Mouse (Mus musculus) cerebral cortex, adult 2 months (tissue): ENCODE results near the gene Snx21.

Experiments used
- WGBS: fragments of 180-500 bp; shearing (Covaris S2); methylation state at CpG from one replicate; pipeline ENCODE4 v1.1.7; 2018; 5-methylcytosine and 5-hydroxymethylcytosine counted together

The Snx21 gene

GRCm38 (mm10) chr2:164793772-164794171, 8.1 kb downstream of the Snx21 start:
- 90% methylated on average over 2 of the region's 2 CpGs for WGBS

DNA sequence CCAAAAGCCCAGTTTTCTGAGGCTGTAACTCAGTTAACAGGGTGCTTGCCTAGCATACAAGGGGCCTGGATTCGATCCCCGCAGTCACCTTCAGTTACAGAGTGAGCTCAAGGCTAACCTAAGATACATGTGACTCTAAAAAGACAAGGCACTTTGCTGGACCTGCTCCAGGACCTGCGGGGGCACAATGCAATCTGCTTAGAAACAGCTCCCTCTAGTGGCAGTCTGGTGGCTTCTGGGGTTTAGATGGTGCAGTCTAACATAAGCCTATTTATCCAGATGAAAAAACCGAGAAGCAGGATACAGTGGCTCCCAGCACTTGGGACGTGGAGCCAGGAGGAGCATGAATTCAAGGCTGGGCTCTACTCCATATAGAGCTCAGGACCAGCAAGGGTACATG, 8.7 kb downstream of the Snx21 start:
- WGBS: 17% methylated on average over 5 of the region's 5 CpGs

GRCm38 (mm10) chr2:164795868-164796267, 10.2 kb downstream of the Snx21 start:
- 74% methylated on average over 4 of the region's 4 CpGs for WGBS

DNA sequence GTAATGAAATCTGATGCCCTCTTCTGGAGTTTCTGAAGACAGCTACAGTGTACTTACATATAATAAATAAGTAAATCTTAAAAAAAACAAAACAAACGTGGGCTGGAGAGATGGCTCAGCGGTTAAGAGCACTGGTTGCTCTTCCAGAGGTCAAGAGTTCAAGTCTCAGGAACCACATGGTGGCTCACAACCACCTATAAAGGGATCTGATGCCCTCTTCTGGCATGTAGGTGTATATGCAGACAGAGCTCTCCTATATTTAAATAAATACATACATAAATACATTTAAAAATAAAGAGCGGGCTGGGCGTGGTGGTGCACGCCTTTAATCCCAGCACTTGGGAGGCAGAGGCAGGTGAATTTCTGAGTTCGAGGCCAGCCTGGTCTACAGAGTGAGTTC, 12.9 kb downstream of the Snx21 start:
- 66% methylated on average over 6 of the region's 6 CpGs for WGBS

DNA sequence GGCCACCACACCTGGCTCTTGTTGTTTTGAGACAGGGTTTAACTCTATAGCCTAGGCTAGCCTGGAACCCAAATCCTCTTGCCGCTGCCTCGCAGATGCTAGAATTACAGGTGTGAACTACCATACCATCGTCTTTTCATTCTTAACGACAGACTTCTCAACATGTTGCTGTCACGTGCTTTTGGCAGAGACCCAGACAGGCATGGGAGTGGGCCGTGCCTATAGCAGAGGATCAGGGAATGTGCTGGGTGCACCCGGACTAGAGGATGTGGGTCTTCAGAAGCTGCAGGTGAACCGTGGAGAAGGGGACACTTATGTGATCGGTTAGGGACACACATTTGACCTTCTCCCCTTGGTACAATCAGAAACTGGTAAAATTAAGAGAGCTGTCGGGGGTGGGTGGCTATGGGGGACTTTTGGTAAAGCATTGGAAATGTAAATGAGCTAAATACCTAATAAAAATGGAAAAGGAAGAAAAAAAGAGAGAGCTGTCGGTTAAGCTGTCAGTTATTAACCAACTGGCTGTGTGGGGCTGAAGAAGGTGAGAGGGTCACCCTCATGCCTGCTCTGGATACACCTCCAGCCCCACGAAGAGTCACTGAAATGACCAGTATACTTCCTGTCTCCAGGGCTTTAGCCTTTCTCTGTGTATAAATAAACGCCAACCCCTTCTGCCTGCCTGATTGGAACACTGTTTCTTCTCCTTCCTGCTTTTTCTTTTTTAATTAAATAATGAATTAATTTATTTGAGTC, 14.8 kb downstream of the Snx21 start:
- WGBS: 79% methylated on average over 13 of the region's 13 CpGs

DNA sequence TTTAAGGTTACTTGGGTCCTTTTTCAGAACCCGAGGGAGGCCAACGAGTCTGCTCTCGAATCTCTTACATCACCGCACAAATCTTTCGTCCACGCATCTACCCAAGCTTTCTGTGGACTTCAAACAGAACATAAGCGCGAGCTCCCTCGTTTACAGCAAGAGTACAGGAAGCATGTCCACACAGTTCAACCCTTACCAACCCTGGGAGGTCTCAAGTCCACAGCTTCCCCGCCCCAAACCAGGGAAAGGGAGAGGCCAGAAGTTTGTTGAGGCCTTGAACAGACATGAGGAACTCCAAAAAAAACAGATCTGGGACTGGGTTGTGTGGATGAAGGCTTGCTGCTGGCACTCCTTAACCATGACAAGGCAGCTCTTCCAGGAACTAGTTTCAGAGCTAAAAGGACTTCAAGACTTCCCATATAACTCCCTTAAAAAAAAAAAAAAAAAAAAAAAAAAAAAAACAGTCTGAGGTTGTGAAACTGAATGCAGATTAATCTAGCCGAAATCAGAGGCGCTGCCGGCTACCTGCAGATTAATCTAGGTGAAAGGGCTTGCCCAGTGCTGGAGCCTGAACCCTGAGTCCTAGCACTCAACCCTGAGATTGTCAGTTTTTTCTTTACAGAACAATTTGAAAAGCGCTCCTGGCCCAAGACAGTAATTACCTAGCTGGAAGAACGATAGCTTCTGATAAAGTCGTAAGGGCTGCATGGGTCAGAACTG, 17.7 kb downstream of the Snx21 start:
- 87% methylated on average over 16 of the region's 16 CpGs for WGBS

DNA sequence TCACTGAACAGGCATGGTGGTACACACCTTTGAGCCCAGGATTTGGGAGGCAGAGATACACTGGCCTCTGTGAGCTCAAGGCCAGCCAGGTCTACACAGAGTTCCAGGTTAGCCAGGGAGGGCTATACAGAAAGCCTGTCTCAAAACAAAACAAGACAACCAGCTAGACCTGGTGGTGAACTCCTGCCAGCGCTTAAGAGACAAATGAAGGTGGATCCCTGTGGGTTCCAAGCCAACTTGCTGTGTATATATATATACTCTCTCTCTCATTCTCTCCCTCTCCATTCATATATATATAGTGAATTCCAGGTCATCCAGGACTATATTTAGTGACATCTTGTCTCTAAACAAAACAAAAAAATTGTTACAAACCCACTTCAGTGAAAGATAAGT, 18.3 kb downstream of the Snx21 start:
- 53% methylated on average over 1 of the region's 1 CpGs for WGBS

- under 1% methylated on average over 47 of the region's 47 CpGs for WGBS
Measured at GRCm38 (mm10) chr2:164804533-164805331, 19.1 kb downstream of the Snx21 start, which contains the start of the genes Acot8 and Zswim3. Gene Acot8, minus strand, starts transcription at chr2:164804882. Gene Zswim3, plus strand, starts transcription at chr2:164805098.

DNA sequence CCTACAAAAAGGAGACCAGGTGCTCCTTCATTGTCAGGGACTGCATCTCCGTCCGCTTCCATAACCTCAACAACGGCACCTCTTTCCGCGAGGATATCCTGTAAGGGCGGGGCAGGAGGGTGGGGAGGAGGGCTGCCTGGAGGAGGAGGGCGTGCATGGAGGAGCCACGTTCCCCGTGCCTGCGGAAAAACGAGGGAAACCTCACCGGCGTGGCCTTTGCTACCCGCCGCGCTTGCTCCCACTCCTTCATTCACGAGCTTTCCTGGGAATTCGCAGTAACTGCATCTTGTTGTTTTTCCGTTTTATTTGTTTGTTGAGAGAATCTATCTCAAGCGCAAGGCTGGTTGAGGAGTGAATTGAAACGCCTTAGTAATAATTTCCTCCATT, 19.7 kb downstream of the Snx21 start:
- under 1% methylated on average over 21 of the region's 21 CpGs for WGBS

DNA sequence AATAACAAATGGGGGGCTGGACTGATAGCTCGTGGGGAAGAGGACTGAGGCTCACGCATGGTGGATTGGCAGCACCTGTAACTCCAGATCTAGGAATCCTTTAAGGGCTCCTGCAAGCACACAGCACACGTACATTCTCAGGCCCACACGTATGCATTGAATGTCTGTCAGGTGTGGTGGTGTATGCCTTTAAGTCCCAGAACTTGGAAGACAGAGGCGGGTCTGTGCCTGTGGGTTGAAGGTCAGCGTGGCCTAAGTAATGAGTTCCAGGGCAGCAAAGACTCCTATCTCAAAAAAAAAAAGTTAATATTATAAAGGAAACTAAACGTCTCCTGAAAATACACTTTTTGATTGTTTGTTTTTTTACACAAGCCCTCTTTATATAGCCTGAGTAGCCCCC, 21.0 kb downstream of the Snx21 start:
- 85% methylated on average over 7 of the region's 7 CpGs for WGBS

- 71% methylated on average over 2 of the region's 2 CpGs for WGBS
Measured at GRCm38 (mm10) chr2:164813557-164813956, 27.9 kb downstream of the Snx21 start.

DNA sequence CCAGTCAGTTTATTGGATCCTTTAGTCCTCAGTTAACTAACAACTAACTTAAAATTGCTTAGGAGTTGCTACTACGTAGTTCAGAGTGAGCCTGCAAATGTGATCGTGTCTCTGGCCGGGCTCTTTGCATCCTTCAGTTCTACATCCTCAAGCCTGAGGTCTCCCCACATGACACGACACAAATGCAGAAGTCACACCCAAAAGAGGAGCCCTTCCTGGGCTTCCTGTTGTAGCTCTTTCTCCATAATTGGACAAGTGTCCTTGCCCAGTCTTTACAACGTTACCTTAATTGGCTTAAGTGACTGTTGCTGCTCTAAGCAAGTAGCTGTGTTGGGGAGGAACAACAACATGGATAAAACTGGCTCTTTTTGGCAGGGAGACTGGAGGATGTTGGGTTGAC, 29.7 kb downstream of the Snx21 start:
- 81% methylated on average over 5 of the region's 5 CpGs for WGBS

DNA sequence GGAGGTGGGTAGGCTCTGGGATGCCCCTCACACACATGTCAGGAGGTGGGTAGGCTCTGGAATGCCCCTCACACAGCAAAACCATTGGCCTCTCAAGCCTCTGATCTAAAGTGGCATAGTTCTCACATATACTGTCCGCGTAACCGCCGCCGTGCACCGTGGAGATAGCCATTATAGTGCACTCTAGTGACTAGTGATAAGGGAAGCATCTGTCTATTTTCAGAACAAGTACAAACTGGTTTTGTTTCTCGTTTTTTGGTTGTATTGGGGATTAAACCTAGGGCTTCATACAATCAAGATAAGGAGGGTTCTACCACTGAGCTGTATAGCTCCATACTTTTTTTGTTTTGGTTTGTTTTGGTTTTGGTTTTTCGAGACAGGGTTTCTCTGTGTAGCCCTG, 30.2 kb downstream of the Snx21 start:
- WGBS: 95% methylated on average over 8 of the region's 8 CpGs

DNA sequence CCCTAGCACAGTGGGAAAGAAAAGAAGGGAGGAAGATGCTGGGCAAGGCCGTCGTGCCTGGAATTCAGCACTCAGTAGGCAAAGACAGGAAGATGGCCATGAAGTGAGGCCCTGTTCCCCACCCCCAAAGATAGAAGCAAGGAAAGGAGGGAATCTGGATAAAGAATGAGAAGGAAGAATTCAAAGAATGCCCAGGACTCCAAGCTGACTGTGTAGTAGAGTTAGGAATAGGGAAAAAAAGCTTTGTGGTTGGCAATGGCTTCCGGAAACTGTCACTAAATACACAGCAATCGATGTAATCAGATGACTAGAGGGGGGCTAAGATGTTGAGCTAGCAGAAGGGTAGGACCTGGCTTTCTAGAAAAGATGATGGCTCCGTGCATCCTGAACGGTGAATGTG, 31.6 kb downstream of the Snx21 start:
- 87% methylated on average over 6 of the region's 6 CpGs for WGBS

DNA sequence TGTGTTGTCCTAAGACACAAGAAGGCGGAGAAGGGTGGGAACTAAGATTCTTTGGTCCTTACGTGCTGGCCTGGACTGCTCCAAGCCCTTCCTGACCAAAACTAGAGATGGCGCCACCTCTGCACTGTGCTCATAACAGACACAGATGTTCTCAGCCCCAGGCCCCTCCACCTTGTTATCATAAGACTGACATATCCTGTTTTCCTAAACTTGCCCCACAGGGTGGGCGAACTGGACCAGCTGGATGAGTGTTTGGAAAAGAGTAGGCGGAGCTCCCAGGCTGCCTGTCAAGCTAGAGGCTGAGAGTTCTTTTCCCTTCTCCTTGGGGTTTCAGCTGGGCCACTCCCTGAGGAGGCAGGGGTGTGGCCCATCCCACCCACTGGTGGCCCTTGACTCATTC, 32.1 kb downstream of the Snx21 start:
- 87% methylated on average over 5 of the region's 5 CpGs for WGBS

DNA sequence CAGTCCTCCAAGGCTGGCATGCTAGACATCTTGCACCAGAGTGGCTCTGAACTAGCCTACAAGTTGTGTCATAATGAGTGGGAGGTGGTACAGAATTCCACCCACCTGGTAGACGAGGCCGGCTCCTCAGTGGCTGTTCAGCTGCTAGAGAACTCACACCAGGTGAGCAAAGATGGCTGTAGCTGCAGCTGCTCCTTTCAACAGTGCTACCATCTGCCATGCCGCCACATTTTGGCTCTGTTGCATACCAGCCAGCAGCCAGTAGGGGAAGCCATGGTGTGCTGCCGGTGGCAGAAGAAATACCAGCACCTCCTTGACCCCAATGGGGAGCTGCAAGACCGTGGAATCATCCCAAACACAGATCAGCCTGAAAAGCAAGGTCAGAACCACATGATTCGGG, 35.4 kb downstream of the Snx21 start:
- WGBS: 66% methylated on average over 6 of the region's 6 CpGs

GRCm38 (mm10) chr2:164822636-164823165, 37.1 kb downstream of the Snx21 start, which contains the start of gene Zswim1:
Gene Zswim1, plus strand, starts transcription at chr2:164822686.
- under 1% methylated on average over 32 of the region's 32 CpGs for WGBS

GRCm38 (mm10) chr2:164823181-164823585, 37.6 kb downstream of the Snx21 start:
- 1% methylated on average over 10 of the region's 10 CpGs for whole genome bisulfite sequencing

DNA sequence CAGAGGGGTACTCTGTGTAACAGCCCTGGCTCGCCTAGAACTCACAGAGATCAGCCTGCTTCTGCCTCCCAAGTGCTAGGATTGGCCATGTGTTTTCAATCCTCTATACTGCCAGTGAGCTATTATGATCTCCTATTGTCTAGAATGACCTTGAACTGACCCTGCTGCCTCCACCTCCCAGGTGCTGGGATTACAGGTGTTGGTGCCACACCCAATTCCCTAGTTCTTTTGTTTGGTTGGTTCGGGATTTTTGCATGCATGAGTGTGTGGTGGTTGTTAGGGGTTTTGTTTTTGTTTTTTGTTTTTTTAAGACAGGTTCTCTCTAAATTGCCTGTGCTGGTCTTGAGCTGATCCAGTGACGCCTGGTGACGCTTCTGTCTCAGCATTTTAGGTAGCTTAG, 38.3 kb downstream of the Snx21 start:
- 87% methylated on average over 4 of the region's 4 CpGs for WGBS

DNA sequence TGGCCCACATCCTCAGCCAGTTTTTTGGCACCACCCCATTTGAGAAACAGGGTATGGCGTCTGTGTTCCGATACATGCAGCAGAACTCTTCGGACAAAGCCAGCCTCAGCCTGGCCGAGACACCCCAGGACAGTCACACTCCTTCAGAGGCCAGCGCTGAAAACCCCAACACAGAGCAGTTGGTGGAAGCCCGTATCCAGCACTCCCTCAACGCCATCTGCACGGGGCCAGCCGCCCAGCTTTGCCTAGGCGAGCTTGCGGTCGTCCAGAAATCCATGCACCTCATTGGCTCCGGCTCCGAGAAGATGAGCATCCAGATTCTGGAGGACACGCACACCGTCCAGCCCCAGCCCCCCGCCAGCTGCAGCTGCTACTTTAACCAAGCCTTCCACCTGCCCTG, 39.9 kb downstream of the Snx21 start:
- 94% methylated on average over 17 of the region's 17 CpGs for WGBS

DNA sequence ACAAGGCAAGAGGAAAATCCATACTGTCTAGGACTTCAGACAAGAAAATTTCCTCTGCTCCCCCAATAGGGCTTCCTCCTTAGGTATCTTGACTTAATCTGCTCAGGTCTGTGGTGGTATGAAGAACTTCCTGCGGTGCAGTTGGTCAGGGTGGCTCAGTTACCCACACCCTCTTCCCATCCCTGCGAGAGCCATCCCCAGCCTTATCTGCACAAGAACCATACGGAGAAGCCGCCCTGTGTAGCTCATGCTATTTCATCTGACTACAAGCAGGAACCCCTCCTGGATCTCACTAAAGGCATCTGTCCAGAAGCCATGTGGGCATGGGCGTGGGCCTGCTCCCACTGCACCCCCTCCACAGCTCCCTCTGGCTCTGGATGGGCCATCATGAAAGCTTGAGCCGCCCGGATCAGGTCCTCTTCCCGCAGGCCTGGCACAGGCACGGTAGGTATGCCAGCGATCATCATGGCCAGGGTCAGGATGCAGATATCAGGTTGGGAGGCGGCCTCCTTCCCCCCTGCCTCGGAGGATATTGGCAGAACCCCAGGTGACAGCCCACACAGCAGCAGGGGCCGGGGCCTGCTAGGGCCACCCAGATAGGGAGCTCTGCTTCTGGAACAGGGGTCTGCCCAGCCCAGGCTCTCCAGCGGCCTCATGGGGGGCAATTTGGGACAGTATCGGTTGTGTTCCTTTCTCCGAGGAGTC, 41.7 kb downstream of the Snx21 start:
- 81% methylated on average over 16 of the region's 16 CpGs for WGBS
